Mouse (Mus musculus): ENCODE measurements around the gene Vps4b.

Vps4b gene

GRCm38 (mm10) chr1:106796542-106796924 lies at the start of gene Vps4b:
Gene Vps4b (minus strand): TSS chr1:106796728.
- peak; percentile 96 for DNase-seq (ENCODE audit: low read depth, low spot score)

GRCm38 (mm10) chr1:106828784-106829183 lies 32.3 kb upstream of the Vps4b start:
- DNase-seq (ENCODE audit: low read depth, low spot score): no peak

DNA sequence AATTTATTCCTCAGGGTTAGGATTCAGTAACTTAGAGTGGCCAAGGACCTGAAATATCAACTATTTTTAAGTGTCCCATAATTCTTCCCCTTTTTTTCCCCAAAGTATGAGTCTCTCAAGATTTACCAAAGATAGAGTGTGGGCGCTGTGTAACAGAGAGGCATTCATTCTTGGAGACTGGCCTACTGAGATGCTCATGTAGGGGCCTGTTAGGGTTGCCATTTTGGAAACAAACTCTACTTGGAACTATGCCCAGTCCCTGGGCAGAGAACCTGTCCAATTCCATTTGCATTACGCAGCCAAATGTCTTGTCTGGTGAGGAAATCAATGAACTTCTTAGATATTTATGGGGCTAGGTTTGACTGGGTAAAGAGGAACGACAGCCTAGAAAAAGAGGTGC lies 25.8 kb upstream of the Vps4b start:
- DNase-seq (ENCODE audit: low read depth, low spot score): no peak

DNA sequence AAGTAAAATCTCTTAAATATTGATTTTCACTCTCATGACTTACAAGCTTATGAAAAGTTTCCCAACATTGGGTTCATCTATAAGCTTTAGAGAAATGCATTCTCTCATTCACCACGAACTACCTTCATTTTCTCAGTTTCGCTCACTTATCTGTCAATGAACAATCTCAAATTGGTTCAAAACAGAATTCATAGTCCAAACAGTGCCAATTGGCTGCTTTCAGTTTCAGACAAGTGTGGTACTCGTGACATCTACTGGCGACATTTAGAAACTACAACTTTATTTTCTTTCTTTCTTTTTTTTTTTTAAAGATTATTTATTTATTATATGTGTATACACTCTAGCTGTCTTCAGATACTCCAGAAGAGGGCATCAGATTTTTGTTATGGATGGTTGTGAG lies 21.8 kb upstream of the Vps4b start:
- DNase-seq (ENCODE audit: low read depth, low spot score): peak; percentile 40

DNA sequence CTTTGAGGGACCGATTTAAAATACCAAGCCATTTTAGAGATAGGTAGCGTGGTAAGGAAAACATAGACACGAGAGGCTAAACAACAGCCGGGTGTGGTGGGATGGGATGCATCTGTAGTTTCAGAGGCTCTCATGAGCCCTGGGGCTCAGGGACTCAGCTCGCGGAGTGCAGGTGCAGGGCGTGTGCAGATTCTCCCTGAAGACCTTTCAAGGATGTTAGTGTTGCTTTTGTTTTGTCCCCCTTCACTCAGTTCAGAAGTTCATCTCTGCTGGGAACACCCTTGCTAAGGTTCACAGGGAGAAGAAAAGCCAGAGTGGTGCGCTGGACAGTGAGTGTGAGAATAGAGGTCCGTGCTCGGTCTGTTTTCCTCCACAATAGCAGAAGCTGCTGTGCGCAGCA lies 20.2 kb upstream of the Vps4b start:
- peak; percentile 80 for DNase-seq (ENCODE audit: low read depth, low spot score)

- DNase-seq (ENCODE audit: low read depth, low spot score): no peak
These were observed 18.7 kb upstream of the Vps4b start for GRCm38 (mm10) chr1:106815265-106815664.

DNA sequence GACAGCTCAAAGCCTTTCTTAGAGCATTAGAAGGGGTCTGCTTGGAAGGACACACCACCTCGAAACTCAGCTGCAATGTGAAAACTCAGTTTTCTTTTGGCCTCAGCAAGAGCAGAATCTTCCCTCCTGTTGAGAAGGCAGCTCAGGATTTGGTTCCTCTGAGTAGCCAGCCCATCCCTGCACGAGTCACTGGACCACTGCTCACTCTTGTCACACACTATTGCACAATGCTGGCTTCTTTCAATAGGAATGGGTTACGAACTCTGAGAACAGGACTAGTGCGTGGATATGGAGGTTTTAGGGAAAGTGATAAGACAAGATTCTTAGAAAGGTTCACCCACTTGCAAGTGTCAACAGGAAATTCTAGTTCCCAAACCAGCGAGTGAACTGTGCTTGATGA lies 18.3 kb upstream of the Vps4b start:
- DNase-seq (ENCODE audit: low read depth, low spot score): no peak

GRCm38 (mm10) chr1:106799931-106800330 lies 3.4 kb upstream of the Vps4b start:
- DNase-seq (ENCODE audit: low read depth, low spot score): peak; percentile 48

DNA sequence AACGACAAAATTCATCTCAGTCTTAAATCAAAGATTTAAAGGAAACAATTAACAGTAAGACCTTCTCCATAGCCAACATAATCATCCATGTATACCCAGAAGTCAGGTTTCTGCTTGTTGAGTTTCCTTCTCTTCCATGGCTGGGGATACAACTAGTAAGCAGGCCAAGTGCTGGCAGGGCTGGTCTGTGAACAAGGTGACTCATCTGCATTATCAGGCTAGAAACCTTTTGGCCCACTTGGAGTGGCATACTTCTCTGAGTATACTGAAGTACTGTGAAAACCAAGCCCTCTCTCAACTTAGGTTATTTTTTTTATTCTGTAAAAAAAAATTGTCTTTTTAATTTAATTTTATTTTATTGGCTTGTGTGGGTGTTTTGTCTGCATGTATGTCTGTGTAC lies 2.9 kb upstream of the Vps4b start:
- DNase-seq (ENCODE audit: low read depth, low spot score): no peak

DNA sequence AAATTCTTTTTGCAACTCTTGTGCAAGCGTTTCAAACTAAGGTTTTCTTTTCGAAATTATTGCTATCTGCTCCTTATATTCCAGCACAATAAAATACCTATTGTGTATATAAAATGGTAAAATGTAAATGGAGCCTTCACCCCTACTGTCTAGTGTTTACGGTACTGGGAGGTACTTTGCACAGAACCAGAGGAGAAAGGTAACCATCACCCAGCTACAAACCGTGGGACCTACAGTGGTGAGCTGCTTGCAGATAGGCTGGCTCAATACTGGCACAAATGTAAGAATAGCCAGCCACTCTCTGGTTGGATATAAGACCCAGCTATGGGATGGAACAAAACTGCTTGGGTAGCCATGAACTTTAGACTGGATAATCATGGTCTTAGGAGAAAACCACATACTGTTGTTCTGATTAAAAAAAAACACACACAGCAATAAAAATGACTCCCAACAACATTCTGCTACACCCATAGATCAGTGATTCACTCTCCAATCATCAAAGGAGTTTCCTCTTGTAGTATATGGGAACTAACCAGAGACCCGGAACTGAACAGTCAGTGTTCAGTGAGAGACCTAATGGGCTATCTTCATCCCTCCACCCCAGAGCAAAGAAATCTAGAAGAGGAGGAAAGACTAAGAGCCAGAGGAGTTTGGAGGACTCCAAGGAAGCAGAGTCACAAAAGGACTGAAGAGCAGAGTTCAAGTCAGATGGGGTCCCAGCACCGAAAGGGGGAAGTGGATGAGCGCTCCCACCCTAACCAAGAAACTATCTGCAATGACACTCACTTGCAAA lies 655 bp upstream of the Vps4b start:
- no peak for DNase-seq (ENCODE audit: low read depth, low spot score)

GRCm38 (mm10) chr1:106795634-106796541 lies 640 bp downstream of the Vps4b start:
- peak; percentile 80 for DNase-seq (ENCODE audit: low read depth, low spot score)

DNA sequence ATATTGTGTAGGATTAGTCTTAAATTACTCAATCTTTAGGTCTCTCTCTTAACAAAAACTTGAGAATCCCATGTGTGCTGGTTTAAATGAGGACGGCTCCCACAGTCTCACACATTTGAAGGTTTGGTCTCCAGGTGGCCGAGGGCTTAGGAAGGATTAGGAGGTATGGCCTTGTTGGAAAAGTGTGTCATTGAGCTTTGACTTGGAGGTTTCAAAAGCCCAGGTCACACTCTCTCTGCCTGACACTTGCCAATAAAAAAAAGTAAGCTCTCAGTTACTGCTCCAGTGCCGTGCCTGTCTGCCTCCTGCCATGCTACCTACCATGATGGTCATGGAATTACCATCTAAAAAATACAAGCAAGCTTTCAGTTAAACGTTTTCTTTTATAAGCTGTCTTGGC lies 21.6 kb downstream of the Vps4b start:
- DNase-seq (ENCODE audit: low read depth, low spot score): no peak

- DNase-seq (ENCODE audit: low read depth, low spot score): no peak
These were observed 22.4 kb downstream of the Vps4b start for GRCm38 (mm10) chr1:106774092-106774491.

DNA sequence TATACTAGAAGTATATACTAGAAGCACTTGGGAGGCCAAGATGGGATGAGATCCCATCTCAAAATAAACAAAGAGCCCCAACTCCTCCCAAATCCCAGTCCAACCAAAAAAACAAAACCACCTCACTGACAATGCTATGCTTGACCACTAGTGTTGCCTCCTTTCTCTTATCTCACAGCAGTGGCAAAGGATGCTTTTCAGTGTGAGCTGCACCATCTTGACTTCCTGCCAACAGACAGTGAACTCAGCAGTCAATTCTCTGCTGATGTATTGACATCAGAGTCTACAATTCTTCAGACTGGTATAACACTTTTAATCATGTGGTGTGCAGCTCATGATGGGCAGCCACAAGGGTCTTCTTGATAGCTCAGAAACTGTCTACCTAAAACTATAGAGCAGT lies 27.8 kb downstream of the Vps4b start:
- DNase-seq (ENCODE audit: low read depth, low spot score): no peak

GRCm38 (mm10) chr1:106765771-106766170 lies 30.8 kb downstream of the Vps4b start:
- DNase-seq (ENCODE audit: low read depth, low spot score): no peak

- DNase-seq (ENCODE audit: low read depth, low spot score): no peak
These were observed 31.7 kb downstream of the Vps4b start for GRCm38 (mm10) chr1:106764846-106765245.

DNA sequence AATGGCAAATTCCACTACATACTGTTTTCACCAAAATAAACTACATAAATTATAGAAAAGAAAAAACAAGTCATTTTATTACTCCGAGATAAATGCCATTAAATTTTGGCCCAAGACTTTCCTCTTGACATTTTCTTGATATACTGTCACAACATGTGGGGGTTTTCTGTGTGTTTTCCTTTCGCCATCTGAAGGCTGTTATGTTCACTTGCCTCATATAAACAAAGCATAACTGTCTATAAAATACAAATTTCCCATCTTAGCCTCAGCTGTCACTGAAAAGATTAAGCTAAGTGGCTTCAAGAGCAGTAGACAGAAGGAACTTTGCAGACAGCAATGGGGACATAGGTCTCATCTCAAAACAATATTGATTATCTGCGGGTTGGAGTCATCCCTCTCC lies 32.2 kb downstream of the Vps4b start:
- no peak for DNase-seq (ENCODE audit: low read depth, low spot score)

GRCm38 (mm10) chr1:106760750-106761149 lies 35.8 kb downstream of the Vps4b start:
- no peak for DNase-seq (ENCODE audit: low read depth, low spot score)

DNA sequence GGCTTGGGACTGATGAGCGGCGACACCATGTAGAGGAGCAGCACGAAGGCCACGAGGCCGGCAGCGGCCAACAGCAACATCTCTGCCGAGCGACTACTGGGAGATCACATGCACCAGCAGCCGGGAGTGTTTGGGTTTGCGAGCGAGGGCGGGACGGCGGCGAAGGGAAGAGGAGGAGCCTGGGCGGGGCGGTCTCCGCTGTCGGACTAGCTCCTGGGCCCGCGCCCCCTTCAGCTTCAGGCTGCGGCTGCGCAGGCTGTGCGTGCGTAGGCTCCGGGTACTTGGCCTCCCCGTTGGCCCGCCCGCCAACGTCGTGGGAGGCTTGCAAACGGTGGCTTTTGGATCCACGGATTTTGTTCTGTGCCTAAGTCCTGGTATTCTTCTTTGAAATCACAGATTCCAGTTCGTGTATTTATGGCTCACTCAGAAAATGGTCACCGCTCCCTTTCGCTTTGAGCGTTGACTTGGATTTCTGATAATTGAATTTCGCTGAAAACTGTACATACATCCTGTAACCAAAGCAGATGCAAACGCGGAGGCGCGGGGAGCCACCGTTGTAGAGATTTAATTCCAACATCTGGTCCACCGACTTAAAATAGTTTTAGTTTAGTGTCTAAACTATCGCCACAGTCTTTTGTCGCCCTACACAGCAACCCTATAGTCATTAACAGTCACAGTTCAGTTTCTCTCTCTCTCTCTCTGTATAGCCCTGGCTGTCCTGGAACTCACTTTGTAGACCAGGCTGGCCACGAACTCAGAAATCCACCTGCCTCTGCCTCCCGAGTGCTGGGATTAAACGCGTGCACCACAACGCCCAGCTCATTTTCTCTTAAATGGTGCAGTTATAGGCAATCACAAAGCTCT lies 36.7 kb downstream of the Vps4b start, which contains the start of gene Kdsr:
Kdsr (minus strand) TSS at position 156 of the 864 bp plus-strand sequence.
- peak; percentile 98 for DNase-seq (ENCODE audit: low read depth, low spot score)

DNA sequence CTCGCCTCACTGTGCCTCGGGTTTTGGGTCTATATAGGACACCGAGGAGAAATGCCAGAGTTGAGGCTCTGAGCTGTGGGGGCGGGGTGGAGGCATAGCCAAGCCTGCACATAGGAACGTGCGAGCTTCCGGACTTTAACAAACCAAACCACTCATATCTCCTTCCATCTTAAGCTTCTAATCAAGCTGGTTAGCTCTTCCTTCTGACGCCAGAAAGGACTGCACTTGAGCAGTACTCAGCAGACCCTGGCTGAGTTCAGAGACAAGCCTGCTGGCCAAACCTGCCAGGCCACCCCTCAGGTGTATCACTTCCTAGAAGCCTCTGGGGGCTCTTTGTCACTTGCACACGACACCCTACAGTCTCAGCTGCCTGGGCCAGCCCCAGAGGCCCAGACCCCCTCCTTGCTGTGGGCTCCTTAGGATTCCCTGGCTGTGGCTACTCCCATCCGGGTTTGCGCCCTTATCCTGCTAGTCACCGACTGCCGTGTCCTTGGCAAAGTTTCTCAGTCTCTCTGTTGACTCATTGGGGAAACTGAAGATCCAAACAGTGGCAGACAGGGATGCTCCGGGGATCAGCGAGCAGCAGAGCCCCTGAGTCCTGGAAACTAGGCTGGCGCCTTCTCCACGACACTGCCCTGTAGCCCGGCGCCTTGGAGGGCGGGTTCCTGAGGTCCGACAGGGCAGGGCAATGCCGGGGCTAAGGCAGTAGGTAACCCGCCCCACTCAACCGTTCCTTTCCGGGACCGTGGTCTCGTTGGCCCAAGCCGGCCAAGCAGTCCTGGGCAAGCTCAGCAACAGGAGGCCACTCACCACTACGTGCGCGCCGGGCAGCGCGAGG lies 37.6 kb downstream of the Vps4b start:
- peak; percentile 59 for DNase-seq (ENCODE audit: low read depth, low spot score)

GRCm38 (mm10) chr1:106756633-106757032 lies 39.9 kb downstream of the Vps4b start:
- no peak for DNase-seq (ENCODE audit: low read depth, low spot score)

Data from ZHBTc4 (cell line).